Mouse (Mus musculus) neural tube, embryonic 12.5 days (tissue): ENCODE results near the gene AU018091. TPM values are rescaled to one million over a fixed set of nuclear protein-coding genes. Genes with fewer than 3 reads are reported as not detected.

ENCODE experiments used
- ATAC-seq: fragments of 200-750 bp; cut with Nextera tagmentation; 2 replicates; pipeline ENCODE4 v1.8.0; 2017; ENCODE audit warnings: low read depth, mild to moderate bottlenecking, moderate TSS enrichment, moderate library complexity; ENCODE audit not compliant: low FRiP score
- H3K27ac ChIP-seq: fragments of 300-500 bp; sonication (generic); 2 replicates; pipeline ENCODE4 v1.5.1; 2016
- H3K27me3 ChIP-seq: fragments of 300-500 bp; sonication (generic); replicated peaks from 2 replicates; pipeline ENCODE4 v1.6.1; 2016; ENCODE audit warnings: mild to moderate bottlenecking
- H3K36me3 ChIP-seq: fragments of 300-500 bp; sonication (generic); 2 replicates; pipeline ENCODE4 v1.6.1; 2016; ENCODE audit warnings: mild to moderate bottlenecking
- H3K4me1 ChIP-seq: fragments of 300-500 bp; sonication (generic); 2 replicates; pipeline ENCODE4 v1.6.1; 2016
- H3K4me2 ChIP-seq: fragments of 300-500 bp; sonication (generic); replicated peaks from 2 replicates; pipeline ENCODE4 v1.6.1; 2016; ENCODE audit warnings: mild to moderate bottlenecking
- H3K4me3 ChIP-seq: fragments of 300-500 bp; sonication (generic); 2 replicates; pipeline ENCODE4 v1.5.1; 2016
- H3K9ac ChIP-seq: fragments of 300-500 bp; sonication (generic); 2 replicates; pipeline ENCODE4 v1.6.1; 2016; ENCODE audit warnings: mild to moderate bottlenecking
- H3K9me3 ChIP-seq: fragments of 300-500 bp; sonication (generic); 2 replicates; pipeline ENCODE4 v1.6.1; 2016; ENCODE audit warnings: mild to moderate bottlenecking
- WGBS: fragments of 180-500 bp; shearing (Covaris S2); methylation state at CpG from one replicate; pipeline ENCODE4 v1.1.7; 2016; 5-methylcytosine and 5-hydroxymethylcytosine counted together
- polyA plus RNA-seq: library from polyadenylated mRNA; unstranded; fragments of >200 nt; fragmentation: Nextera tagmentation; extraction: Ambion mirVana; gene quantifications from 2 replicates; pipeline ENCODE4 v1.2.1, GENCODE M21; 2016

The AU018091 gene
- 0.14 and 0.17 TPM in 2 replicates for polyA plus RNA-seq

DNA sequence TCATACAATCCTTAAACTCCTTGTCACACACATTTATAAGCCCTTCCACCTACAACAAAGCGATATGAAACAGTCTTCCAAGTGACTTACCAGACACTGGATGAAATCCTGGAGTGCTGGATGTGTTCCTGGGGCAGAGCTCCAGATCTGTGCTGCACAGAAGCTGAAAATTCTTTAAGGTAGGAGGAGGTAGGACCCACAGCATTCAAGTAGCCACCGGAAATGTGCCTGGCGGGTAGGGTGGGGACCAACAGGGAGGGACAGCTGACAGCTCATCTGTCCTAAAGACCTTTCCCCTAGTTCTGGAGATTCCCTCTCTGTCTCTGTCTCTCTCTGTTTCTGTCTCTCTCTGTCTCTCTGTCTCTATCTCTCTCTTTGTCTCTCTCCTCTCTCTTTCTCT is at the start of gene AU018091:
AU018091 (minus strand) TSS at position 279 of the 400 bp plus-strand sequence.
- Histone ChIP-seq H3K9me3 (no peaks in the 10 kb centered on the region), H3K9ac (no peak within 1 kb of the TSS), H3K36me3 (no peaks in the 10 kb centered on the region), H3K4me2 (no peak within 1 kb of the TSS), H3K4me1 (no peaks in the 10 kb centered on the region), H3K4me3 (no peak within 1 kb of the TSS), H3K27me3 (no peaks in the 10 kb centered on the region), H3K27ac (no peak within 1 kb of the TSS)
- 76% methylated on average over 3 of the region's 3 CpGs for WGBS
- ATAC-seq, result no peak

DNA sequence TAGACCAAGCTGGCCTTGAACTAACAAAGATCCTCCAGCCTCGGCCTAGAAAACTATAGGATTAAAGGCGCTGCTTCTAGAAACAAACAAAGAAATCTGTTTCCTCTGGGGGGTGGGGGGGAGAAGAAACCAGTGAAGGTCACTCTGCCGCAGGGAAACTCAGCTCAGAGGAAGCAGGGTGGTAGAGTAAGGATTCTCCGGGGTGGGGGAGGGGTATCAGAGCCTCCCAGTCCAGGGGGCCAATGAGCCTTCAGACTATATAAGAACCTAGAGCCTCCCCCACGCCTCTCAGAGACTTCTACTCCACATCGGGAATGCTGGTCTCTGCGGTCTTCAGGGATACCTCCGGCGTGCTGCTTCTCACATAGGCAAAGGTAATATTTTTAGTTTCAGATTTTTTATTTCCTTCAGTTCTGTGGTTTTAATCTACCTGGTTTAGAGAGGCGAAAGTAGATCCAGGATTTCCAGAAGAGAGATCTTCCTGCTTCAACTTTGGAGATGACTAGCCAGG is 48.6 kb upstream of the AU018091 start:
- Histone ChIP-seq H3K4me3 (no peak overlapping the region), H3K27ac (no peak overlapping the region), H3K36me3 (no peaks in the 10 kb centered on the region), H3K27me3 (peaks cover 28% of the 10 kb centered on the region), H3K9me3 (no peaks in the 10 kb centered on the region), H3K4me1 (no peaks in the 10 kb centered on the region), H3K9ac (no peak overlapping the region), H3K4me2 (no peak overlapping the region)
- WGBS, result 14% methylated on average over 10 of the region's 10 CpGs
- no peak for ATAC-seq

DNA sequence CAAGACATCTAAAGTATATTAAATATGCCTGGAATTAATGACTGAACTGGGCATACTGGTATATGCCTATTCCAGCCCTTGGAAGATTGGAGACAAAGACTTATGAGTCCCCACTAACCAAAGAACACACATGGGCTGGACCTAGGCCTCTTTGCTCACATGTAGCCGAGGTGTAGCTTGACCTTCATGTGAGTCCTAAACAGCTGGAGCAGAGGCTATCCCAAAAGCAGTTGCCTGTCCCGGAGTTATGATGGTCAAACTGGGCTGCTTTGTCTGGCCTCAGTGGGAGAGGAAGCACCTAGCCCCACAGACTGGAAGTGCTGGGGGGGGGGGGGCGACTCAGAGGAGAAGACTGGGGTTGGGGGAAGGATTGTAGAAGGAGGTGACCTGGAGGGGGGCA is 47.3 kb upstream of the AU018091 start:
- no peak overlapping the region for H3K27ac ChIP-seq
- H3K9ac ChIP-seq, result no peak overlapping the region
- no peaks in the 10 kb centered on the region for H3K4me1 ChIP-seq
- WGBS, result 64% methylated on average over 3 of the region's 3 CpGs
- H3K4me2 ChIP-seq, result no peak overlapping the region
- H3K9me3 ChIP-seq, result no peaks in the 10 kb centered on the region
- H3K27me3 ChIP-seq, result peaks cover 28% of the 10 kb centered on the region
- ATAC-seq, result no peak
- H3K36me3 ChIP-seq, result no peaks in the 10 kb centered on the region
- no peak overlapping the region for H3K4me3 ChIP-seq

DNA sequence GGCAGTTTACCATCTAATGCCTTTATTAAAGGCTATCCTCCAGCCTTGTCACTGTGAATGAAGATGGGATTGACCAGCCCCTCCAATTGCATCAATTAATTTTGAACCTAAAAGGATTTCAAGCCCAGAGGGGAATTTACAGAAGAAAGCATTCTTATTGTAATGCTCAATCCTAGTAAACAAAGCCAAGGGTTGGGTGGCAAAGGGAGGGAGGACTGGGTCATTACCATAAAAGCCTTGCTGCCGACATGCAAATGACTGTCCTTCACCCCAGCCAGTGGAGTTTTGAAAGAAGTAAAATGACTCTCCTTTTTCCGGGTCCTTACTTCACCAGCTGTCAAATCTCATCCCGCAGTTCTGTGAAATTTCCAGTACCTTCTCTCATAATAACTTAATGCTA is 44.6 kb upstream of the AU018091 start:
- Histone ChIP-seq H3K9ac (no peak overlapping the region), H3K36me3 (no peaks in the 10 kb centered on the region), H3K4me1 (no peaks in the 10 kb centered on the region), H3K27me3 (peaks cover 12% of the 10 kb centered on the region), H3K27ac (no peak overlapping the region), H3K4me3 (no peak overlapping the region), H3K4me2 (no peak overlapping the region), H3K9me3 (no peaks in the 10 kb centered on the region)
- ATAC-seq, result no peak
- WGBS, result 3% methylated on average over 3 of the region's 3 CpGs

DNA sequence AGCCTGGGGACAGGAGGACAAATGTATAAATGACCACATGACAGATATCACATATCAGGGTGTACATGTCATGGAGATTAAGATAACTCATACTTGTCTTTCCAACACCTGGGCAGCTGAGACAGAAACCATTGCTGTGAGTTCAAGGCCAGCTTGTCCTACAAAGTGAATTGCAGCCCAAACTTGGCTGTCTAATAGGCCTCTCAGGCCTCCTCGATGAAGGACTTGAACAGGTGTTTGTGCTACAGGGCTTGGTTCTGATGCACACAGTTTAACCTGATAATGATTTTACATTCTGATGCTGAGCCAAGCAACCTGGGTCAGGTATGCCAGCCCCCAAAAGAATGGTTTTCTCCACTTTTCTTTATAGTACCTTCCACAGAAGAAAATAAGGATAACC is 44.2 kb upstream of the AU018091 start:
- ATAC-seq, result no peak

DNA sequence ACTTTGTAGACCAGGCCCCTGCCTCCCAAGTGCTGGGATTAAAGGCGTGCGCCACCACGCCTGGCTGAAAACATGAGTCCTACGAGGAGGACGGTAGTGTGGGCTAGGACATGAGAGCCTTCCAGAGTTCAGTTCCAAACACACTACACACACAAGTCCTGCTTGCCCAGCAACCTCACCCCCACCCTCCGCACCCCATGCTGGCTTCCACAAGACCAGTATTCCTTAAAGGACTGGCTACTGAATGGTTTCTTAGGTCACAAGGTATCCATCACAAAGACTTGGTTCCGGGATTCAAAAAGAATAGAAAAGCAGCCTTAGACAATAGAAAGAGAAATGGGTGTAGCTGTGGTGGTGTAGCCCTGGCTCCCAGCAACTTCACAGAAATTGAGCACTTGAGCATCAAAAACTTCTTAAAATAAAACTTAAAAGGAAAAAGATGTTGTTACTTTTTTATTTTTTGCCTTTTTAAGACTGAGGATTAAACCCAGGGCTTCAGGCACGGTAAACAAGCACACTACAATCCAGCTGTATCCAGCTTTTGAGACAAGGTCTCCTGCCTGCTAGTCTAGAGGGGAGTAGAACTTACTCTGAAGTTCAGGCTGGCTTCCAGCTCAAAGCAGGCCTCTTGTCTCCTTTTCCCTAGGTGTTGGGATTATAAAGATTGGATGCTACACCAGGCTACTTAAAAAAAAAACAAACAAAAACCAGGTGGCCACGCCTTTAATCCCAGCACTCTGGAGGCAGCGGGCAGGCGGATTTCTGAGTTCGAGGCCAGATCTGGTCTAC is 43.2 kb upstream of the AU018091 start:
- H3K9ac ChIP-seq, result no peak overlapping the region
- H3K4me1 ChIP-seq, result no peaks in the 10 kb centered on the region
- no peak overlapping the region for H3K27ac ChIP-seq
- WGBS, result 56% methylated on average over 12 of the region's 12 CpGs
- H3K36me3 ChIP-seq, result no peaks in the 10 kb centered on the region
- H3K4me2 ChIP-seq, result no peak overlapping the region
- no peak overlapping the region for H3K4me3 ChIP-seq
- ATAC-seq, result no peak
- no peaks in the 10 kb centered on the region for H3K9me3 ChIP-seq
- no peaks in the 10 kb centered on the region for H3K27me3 ChIP-seq

More for the DNA sequence above, 44.2 kb upstream of the AU018091 start:
- no peaks in the 10 kb centered on the region for H3K4me1 ChIP-seq
- WGBS, result 44% methylated on average over 1 of the region's 1 CpGs
- no peak overlapping the region for H3K9ac ChIP-seq
- no peaks in the 10 kb centered on the region for H3K9me3 ChIP-seq
- no peak overlapping the region for H3K27ac ChIP-seq
- H3K36me3 ChIP-seq, result no peaks in the 10 kb centered on the region
- H3K4me2 ChIP-seq, result no peak overlapping the region
- H3K27me3 ChIP-seq, result 0 out of 2 replicates have a peak, but pooled peaks cover 8% of the 10 kb centered on the region
- no peak overlapping the region for H3K4me3 ChIP-seq

DNA sequence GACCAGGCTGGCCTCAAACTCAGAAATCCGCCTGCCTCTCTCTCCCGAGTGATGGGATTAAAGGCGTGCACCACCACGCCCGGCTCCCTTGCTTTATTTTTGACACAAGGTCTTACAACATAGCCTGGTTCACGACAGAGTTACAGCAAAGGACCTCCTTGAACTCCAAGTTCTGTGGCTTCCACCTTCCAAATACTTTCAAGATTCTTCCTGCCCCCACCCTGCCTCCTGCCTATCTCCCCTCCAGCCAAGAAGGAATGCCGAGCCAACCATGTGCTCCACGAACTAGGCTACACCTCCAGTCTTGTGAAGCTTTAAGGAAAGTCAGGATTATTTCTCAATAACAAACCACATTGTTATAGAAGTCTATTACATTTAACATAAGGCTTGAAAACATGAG is 42.5 kb upstream of the AU018091 start:
- H3K9me3 ChIP-seq, result no peaks in the 10 kb centered on the region
- H3K4me3 ChIP-seq, result no peak overlapping the region
- H3K4me2 ChIP-seq, result no peak overlapping the region
- H3K9ac ChIP-seq, result no peak overlapping the region
- H3K36me3 ChIP-seq, result no peaks in the 10 kb centered on the region
- no peak for ATAC-seq
- H3K27me3 ChIP-seq, result no peaks in the 10 kb centered on the region
- no peak overlapping the region for H3K27ac ChIP-seq
- no peaks in the 10 kb centered on the region for H3K4me1 ChIP-seq
- 76% methylated on average over 8 of the region's 8 CpGs for WGBS

DNA sequence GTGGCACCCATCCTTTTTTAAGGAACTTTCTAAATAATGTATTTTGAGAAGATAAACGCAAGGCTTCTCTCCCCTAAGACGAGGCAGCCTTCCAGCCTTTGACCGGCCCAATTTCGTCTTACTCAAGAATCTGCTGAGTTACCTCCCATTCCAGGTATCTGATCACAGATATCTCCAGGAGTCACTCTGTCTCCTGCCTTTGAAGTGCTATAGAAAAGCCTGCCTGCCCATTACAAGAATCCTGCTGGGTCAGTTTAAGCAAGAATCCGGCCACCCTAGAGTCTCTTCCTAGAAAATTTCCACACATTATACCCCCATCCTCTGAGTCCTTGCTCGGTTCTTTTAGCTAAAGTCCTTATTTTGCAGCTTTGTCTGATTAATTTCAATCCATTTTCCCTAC is 41.6 kb upstream of the AU018091 start:
- Histone ChIP-seq H3K4me3 (no peak overlapping the region), H3K9me3 (no peaks in the 10 kb centered on the region), H3K36me3 (no peaks in the 10 kb centered on the region), H3K27ac (no peak overlapping the region), H3K9ac (no peak overlapping the region), H3K4me1 (no peaks in the 10 kb centered on the region), H3K27me3 (no peaks in the 10 kb centered on the region), H3K4me2 (no peak overlapping the region)
- WGBS, result 55% methylated on average over 6 of the region's 6 CpGs
- no peak for ATAC-seq

DNA sequence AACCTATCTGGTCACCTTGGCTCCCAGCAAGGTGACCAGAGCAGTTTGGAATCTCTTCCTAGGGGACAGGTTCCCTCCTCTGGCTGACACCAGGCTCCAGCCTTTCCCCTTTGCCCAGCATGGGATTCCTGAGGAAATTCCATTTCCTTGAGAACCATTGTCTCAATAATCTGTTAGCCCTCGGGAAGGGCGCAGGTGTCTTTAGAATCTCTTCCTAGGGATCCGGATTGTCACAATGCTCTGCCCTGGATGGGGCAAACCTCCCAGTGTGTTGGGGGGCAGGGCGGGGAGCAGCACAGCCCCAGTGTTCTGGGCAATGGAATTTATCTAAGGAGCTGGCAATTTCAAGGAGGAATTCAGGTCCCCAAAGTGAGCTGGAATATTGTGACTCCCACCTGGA is 37.5 kb upstream of the AU018091 start:
- Histone ChIP-seq H3K27ac (no peak overlapping the region), H3K4me3 (no peak overlapping the region), H3K9me3 (no peaks in the 10 kb centered on the region), H3K9ac (no peak overlapping the region), H3K36me3 (no peaks in the 10 kb centered on the region), H3K4me1 (no peaks in the 10 kb centered on the region), H3K4me2 (no peak overlapping the region), H3K27me3 (no peaks in the 10 kb centered on the region)
- no peak for ATAC-seq
- WGBS, result 15% methylated on average over 4 of the region's 4 CpGs

DNA sequence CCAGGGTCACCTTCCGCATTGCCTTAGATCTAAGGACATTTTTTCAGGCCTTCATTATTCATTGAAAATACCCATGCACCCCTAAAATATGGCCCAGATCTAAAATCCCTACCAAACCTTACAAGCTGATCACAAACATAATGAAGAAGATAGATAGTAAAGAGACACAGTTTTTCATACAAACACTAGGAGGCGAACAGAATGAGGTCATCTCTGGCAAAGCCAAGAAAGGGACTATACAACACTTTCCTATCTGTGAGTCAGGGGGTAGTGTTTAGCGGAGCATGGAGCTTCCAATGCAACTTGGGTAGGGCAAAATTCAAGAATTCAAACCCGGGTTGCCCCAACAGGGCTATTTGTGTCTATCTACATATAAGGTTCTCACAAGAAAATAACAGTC is 35.6 kb upstream of the AU018091 start:
- Histone ChIP-seq H3K9ac (no peak overlapping the region), H3K4me1 (no peaks in the 10 kb centered on the region), H3K4me3 (no peak overlapping the region), H3K36me3 (no peaks in the 10 kb centered on the region), H3K27ac (no peak overlapping the region), H3K27me3 (no peaks in the 10 kb centered on the region), H3K9me3 (no peaks in the 10 kb centered on the region), H3K4me2 (no peak overlapping the region)
- no peak for ATAC-seq
- 86% methylated on average over 4 of the region's 4 CpGs for WGBS

DNA sequence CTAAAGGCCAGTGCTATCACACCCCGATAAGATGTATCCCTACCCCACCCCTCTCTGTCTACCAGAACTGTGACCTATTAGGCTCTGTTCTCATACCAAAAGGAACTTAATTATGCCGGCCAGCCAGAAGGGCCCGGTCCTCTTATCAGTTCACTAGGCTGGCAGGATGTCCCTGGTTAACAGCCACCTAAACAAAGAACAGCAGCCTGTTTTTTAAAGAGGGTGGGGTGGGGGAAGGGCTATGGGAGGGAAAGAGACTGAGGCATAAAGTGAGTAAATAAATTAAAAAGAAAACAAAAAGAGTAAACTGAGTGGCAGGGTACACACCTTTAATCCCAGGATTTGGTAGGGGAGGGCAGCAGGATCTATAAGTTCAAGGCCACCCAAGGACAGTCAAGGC is 34.9 kb upstream of the AU018091 start:
- Histone ChIP-seq H3K9me3 (no peaks in the 10 kb centered on the region), H3K9ac (no peak overlapping the region), H3K4me3 (no peak overlapping the region), H3K4me1 (no peaks in the 10 kb centered on the region), H3K4me2 (no peak overlapping the region), H3K27me3 (no peaks in the 10 kb centered on the region), H3K36me3 (no peaks in the 10 kb centered on the region), H3K27ac (no peak overlapping the region)
- ATAC-seq, result no peak
- whole genome bisulfite sequencing, result 10% methylated on average over 3 of the region's 3 CpGs

DNA sequence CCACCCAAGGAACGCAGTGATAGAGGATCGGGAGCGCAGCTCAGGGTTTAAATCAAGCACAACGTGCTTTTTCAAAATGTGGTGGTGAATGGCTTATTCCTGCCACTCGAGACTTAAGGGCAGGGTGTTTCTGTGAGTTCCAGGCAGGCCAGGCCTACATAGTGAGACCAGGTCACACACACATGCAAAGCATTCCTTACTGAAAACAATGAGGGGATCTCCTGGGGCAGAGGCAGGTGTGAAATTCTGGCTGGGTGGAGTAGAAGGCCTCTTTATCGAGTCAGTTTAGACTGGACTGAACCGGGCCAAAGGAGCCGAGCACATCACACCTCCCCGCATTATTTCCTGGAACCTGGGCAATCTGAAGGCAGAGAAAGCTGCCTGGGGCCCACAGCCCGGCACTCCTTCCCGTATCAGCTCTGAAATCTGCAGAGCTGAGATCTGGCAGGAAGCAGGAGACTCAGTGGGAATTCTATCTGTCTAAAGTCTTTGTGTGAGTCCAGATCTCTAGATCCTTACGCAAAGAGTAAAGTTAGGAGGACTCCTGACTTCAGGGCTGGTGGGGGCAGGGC is 32.2 kb upstream of the AU018091 start:
- H3K4me2 ChIP-seq, result no peak overlapping the region
- no peaks in the 10 kb centered on the region for H3K36me3 ChIP-seq
- H3K27ac ChIP-seq, result no peak overlapping the region
- H3K9ac ChIP-seq, result no peak overlapping the region
- H3K4me1 ChIP-seq, result no peaks in the 10 kb centered on the region
- no peaks in the 10 kb centered on the region for H3K27me3 ChIP-seq
- 37% methylated on average over 12 of the region's 12 CpGs for WGBS
- H3K9me3 ChIP-seq, result no peaks in the 10 kb centered on the region
- ATAC-seq, result no peak
- no peak overlapping the region for H3K4me3 ChIP-seq

DNA sequence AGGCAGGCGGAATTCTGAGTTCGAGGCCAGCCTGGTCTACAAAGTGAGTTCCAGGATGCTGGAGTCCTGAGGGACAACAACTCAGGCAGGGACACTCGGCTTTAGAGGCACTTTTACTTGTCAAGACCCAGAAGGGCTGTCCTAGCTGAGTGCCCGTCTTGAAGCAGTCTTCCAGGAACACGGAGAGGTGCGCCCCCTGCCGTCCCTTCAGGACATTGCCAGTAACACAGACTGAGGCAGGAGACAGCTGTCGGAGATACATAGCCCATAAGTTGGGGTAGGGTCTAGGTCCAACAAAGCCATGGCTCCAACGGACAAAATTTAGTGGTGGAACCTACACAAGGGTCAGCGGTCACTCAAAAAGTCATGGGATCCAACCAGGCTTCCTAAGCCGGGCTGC is 29.9 kb upstream of the AU018091 start:
- ATAC-seq, result no peak

More for the DNA sequence above, 29.9 kb upstream of the AU018091 start:
- no peak overlapping the region for H3K4me2 ChIP-seq
- no peaks in the 10 kb centered on the region for H3K9me3 ChIP-seq
- no peaks in the 10 kb centered on the region for H3K36me3 ChIP-seq
- H3K4me3 ChIP-seq, result no peak overlapping the region
- H3K27me3 ChIP-seq, result no peaks in the 10 kb centered on the region
- no peak overlapping the region for H3K9ac ChIP-seq
- no peaks in the 10 kb centered on the region for H3K4me1 ChIP-seq
- 51% methylated on average over 11 of the region's 11 CpGs for WGBS
- no peak overlapping the region for H3K27ac ChIP-seq
